Mouse (Mus musculus): ENCODE measurements at regions not wholly inside any gene's neighbourhood (a gene's known extent, or its start where the extent isn't known, plus 50 kb on each side); places are given as distances from the start of the nearest gene placed in this dataset.

DNA sequence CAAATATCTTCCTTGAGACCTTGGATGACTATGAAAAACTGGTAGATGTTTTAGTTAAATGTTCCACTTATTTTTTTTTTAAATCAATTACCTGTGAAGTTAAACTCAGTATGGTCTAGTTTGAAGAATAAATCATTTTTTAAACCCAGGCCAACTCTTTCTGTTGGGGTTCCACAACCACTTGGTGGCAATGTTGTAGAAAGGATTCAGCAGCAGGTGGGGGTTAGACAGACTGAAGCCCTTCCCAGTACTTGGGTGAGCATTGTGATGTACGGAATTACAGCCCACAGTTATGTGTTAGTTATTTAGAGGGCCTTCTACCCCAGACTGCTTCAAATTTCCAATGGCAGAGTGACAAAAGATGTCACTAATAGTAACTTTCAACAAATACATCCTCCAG, 375.0 kb downstream of the Pros1 start:
- Histone ChIP-seq H3K27me3 (ENCODE audit: control insufficient read depth, insufficient read depth, low read length) (no peaks in the 10 kb centered on the region), H3K4me1 (ENCODE audit: control insufficient read depth, insufficient read depth, low read length) (no peaks in the 10 kb centered on the region), H3K9me3 (ENCODE audit: control insufficient read depth, low read length) (no peaks in the 10 kb centered on the region), H3K27ac (ENCODE audit: low read depth, low read length) (no peak overlapping the region), H3K36me3 (ENCODE audit: control insufficient read depth, insufficient read depth, low read length) (no peaks in the 10 kb centered on the region), H3K9ac (replicated peaks; ENCODE audit: low read depth, low read length) (no peak overlapping the region), H3K4me3 (ENCODE audit: low read depth, low read length) (no peak overlapping the region), H3K4me2 (ENCODE audit: low read depth, low read length) (no peak overlapping the region)
- WGBS = 44% methylated on average over 1 of the region's 1 CpGs
- ATAC-seq (ENCODE audit: low read depth) = no peak

DNA sequence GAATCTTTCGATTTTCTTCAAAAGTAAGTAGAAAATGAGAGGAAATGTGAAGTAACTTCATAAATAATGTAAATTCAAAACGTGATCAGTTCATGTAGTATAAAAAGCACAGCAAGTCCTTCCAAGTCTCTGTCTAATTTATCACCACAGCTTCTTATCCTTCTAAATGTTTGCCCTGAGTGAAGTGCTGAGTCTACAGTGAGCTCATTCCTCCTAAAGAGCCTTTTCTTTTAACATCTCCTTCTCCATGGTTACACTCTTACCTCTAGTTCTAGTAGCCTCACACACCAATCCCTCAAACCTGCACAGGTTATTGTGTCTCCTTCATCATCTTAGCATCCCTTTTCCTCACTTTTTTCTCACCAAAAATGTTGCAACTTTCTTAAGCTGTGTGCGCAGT, 375.5 kb downstream of the Pros1 start:
- Histone ChIP-seq H3K36me3 (ENCODE audit: control insufficient read depth, insufficient read depth, low read length) (no peaks in the 10 kb centered on the region), H3K4me1 (ENCODE audit: control insufficient read depth, insufficient read depth, low read length) (no peaks in the 10 kb centered on the region), H3K27ac (ENCODE audit: low read depth, low read length) (no peak overlapping the region), H3K9me3 (ENCODE audit: control insufficient read depth, low read length) (no peaks in the 10 kb centered on the region), H3K9ac (replicated peaks; ENCODE audit: low read depth, low read length) (no peak overlapping the region), H3K4me2 (ENCODE audit: low read depth, low read length) (no peak overlapping the region), H3K4me3 (ENCODE audit: low read depth, low read length) (no peak overlapping the region), H3K27me3 (ENCODE audit: control insufficient read depth, insufficient read depth, low read length) (no peaks in the 10 kb centered on the region)
- 72% methylated on average over 3 of the region's 3 CpGs for WGBS
- no peak for ATAC-seq (ENCODE audit: low read depth)

DNA sequence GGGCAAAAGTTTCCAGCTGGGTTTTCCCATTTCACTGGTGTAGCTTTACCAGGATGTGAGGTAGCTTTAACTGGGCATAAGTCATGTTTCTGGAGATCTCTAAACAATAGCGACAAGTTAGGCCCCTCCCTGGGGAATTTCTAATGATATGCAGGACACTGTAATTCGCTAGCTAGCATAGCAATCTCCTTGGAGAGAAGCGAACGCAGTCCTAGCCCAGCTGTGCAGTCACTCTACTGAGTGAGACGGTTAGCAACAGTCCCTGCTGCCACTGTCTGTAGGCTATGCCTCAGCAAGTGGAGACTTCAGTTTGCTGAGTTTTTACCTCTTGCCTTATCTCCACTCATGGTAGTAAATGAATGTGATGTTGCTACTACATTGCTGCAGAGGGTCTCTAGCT, 416.1 kb downstream of the Pros1 start:
- Histone ChIP-seq H3K4me3 (ENCODE audit: low read depth, low read length) (no peak overlapping the region), H3K27ac (ENCODE audit: low read depth, low read length) (no peak overlapping the region), H3K27me3 (ENCODE audit: control insufficient read depth, insufficient read depth, low read length) (no peaks in the 10 kb centered on the region), H3K4me2 (ENCODE audit: low read depth, low read length) (no peak overlapping the region), H3K36me3 (ENCODE audit: control insufficient read depth, insufficient read depth, low read length) (no peaks in the 10 kb centered on the region), H3K9me3 (ENCODE audit: control insufficient read depth, low read length) (no peaks in the 10 kb centered on the region), H3K4me1 (ENCODE audit: control insufficient read depth, insufficient read depth, low read length) (no peaks in the 10 kb centered on the region), H3K9ac (replicated peaks; ENCODE audit: low read depth, low read length) (no peak overlapping the region)
- ATAC-seq (ENCODE audit: low read depth) = peak; percentile 83; the same call in 1 of the 2 replicates
- 22% methylated on average over 5 of the region's 5 CpGs for WGBS

GRCm38 (mm10) chr16:63277556-63277955, 423.4 kb downstream of the Pros1 start:
- Histone ChIP-seq H3K27ac (ENCODE audit: low read depth, low read length) (no peak overlapping the region), H3K9me3 (ENCODE audit: control insufficient read depth, low read length) (no peaks in the 10 kb centered on the region), H3K36me3 (ENCODE audit: control insufficient read depth, insufficient read depth, low read length) (no peaks in the 10 kb centered on the region), H3K4me3 (ENCODE audit: low read depth, low read length) (no peak overlapping the region), H3K9ac (replicated peaks; ENCODE audit: low read depth, low read length) (no peak overlapping the region), H3K4me2 (ENCODE audit: low read depth, low read length) (no peak overlapping the region), H3K27me3 (ENCODE audit: control insufficient read depth, insufficient read depth, low read length) (no peaks in the 10 kb centered on the region), H3K4me1 (ENCODE audit: control insufficient read depth, insufficient read depth, low read length) (no peaks in the 10 kb centered on the region)
- WGBS = 54% methylated on average over 1 of the region's 1 CpGs
- no peak for ATAC-seq (ENCODE audit: low read depth)

DNA sequence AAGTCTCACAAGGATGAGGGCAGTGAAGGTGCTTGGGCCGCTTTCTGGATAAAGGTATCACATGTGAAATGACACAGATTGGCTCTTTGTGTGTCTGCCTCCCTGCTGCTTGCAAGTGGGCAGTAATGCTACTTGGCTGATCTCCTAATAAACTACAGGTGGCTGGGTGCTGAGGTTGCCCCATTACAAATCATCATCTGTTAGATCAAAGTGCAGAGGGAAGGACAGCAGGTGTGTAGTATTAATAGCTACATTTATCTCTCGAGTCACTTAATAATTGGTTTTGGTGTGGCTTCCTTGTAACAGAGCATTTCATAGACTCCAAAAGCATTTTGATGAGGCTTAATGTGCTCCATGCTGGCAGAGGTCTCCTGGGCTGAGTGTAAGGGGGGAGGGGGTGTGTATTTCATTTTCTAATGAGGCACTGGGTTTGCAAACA, 424.2 kb downstream of the Pros1 start:
- H3K4me3 ChIP-seq (ENCODE audit: low read depth, low read length) = no peak overlapping the region
- ATAC-seq (ENCODE audit: low read depth) = peak; percentile 84; the same call in 1 of the 2 replicates
- WGBS = 43% methylated on average over 2 of the region's 2 CpGs

GRCm38 (mm10) chr16:63287655-63288054, 433.5 kb downstream of the Pros1 start:
- H3K36me3 ChIP-seq (ENCODE audit: control insufficient read depth, insufficient read depth, low read length) = no peaks in the 10 kb centered on the region
- no peaks in the 10 kb centered on the region for H3K27me3 ChIP-seq (ENCODE audit: control insufficient read depth, insufficient read depth, low read length)
- no peaks in the 10 kb centered on the region for H3K9me3 ChIP-seq (ENCODE audit: control insufficient read depth, low read length)
- H3K4me3 ChIP-seq (ENCODE audit: low read depth, low read length) = no peak overlapping the region
- no peaks in the 10 kb centered on the region for H3K4me1 ChIP-seq (ENCODE audit: control insufficient read depth, insufficient read depth, low read length)
- H3K9ac ChIP-seq (replicated peaks; ENCODE audit: low read depth, low read length) = no peak overlapping the region
- no peak overlapping the region for H3K27ac ChIP-seq (ENCODE audit: low read depth, low read length)
- no peak for ATAC-seq (ENCODE audit: low read depth)
- H3K4me2 ChIP-seq (ENCODE audit: low read depth, low read length) = no peak overlapping the region
- 85% methylated on average over 7 of the region's 7 CpGs for WGBS

More for the DNA sequence above, 424.2 kb downstream of the Pros1 start:
- Histone ChIP-seq H3K27me3 (ENCODE audit: control insufficient read depth, insufficient read depth, low read length) (no peaks in the 10 kb centered on the region), H3K4me1 (ENCODE audit: control insufficient read depth, insufficient read depth, low read length) (no peaks in the 10 kb centered on the region), H3K27ac (ENCODE audit: low read depth, low read length) (no peak overlapping the region), H3K36me3 (ENCODE audit: control insufficient read depth, insufficient read depth, low read length) (no peaks in the 10 kb centered on the region), H3K4me2 (ENCODE audit: low read depth, low read length) (no peak overlapping the region), H3K9ac (replicated peaks; ENCODE audit: low read depth, low read length) (no peak overlapping the region), H3K9me3 (ENCODE audit: control insufficient read depth, low read length) (no peaks in the 10 kb centered on the region)

DNA sequence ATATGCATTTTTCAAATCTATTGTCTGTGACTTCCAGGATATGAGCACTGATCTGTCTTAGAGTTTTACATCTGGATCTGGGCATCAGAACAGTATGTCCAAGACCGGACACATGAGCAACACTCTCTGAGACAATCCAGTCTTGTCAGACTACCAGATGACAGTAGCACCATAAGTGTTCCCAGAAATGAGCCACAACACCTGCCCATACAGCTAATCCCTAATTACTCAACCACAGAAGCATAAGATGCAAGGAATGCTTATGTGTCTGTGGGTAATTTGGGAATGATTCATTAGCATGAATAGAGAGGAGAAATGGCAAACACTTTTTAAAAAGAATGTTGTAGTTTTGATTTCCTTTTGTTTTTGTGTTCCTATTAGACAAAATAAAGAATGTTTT, 457.6 kb downstream of the Pros1 start:
- Histone ChIP-seq H3K9me3 (ENCODE audit: control insufficient read depth, low read length) (no peaks in the 10 kb centered on the region), H3K27me3 (ENCODE audit: control insufficient read depth, insufficient read depth, low read length) (no peaks in the 10 kb centered on the region), H3K4me2 (ENCODE audit: low read depth, low read length) (no peak overlapping the region), H3K4me3 (ENCODE audit: low read depth, low read length) (no peak overlapping the region), H3K27ac (ENCODE audit: low read depth, low read length) (no peak overlapping the region), H3K36me3 (ENCODE audit: control insufficient read depth, insufficient read depth, low read length) (no peaks in the 10 kb centered on the region), H3K9ac (replicated peaks; ENCODE audit: low read depth, low read length) (no peak overlapping the region), H3K4me1 (ENCODE audit: control insufficient read depth, insufficient read depth, low read length) (no peaks in the 10 kb centered on the region)
- ATAC-seq (ENCODE audit: low read depth) = no peak
- WGBS = 91% methylated on average over 1 of the region's 1 CpGs

GRCm38 (mm10) chr16:63313544-63313943, 459.4 kb downstream of the Pros1 start:
- Histone ChIP-seq H3K9ac (replicated peaks; ENCODE audit: low read depth, low read length) (no peak overlapping the region), H3K27me3 (ENCODE audit: control insufficient read depth, insufficient read depth, low read length) (no peaks in the 10 kb centered on the region), H3K27ac (ENCODE audit: low read depth, low read length) (no peak overlapping the region), H3K4me1 (ENCODE audit: control insufficient read depth, insufficient read depth, low read length) (no peaks in the 10 kb centered on the region), H3K4me2 (ENCODE audit: low read depth, low read length) (no peak overlapping the region), H3K4me3 (ENCODE audit: low read depth, low read length) (no peak overlapping the region), H3K36me3 (ENCODE audit: control insufficient read depth, insufficient read depth, low read length) (no peaks in the 10 kb centered on the region), H3K9me3 (ENCODE audit: control insufficient read depth, low read length) (no peaks in the 10 kb centered on the region)
- ATAC-seq (ENCODE audit: low read depth) = no peak
- 86% methylated on average over 1 of the region's 1 CpGs for WGBS

- no peak overlapping the region for H3K4me2 ChIP-seq (ENCODE audit: low read depth, low read length)
- H3K9me3 ChIP-seq (ENCODE audit: control insufficient read depth, low read length) = no peaks in the 10 kb centered on the region
- H3K4me3 ChIP-seq (ENCODE audit: low read depth, low read length) = no peak overlapping the region
- no peaks in the 10 kb centered on the region; the same call in 1 of the 2 replicates for H3K4me1 ChIP-seq (ENCODE audit: control insufficient read depth, insufficient read depth, low read length)
- H3K27ac ChIP-seq (ENCODE audit: low read depth, low read length) = no peak overlapping the region
- ATAC-seq (ENCODE audit: low read depth) = no peak
- 35% methylated on average over 5 of the region's 5 CpGs for WGBS
- no peaks in the 10 kb centered on the region for H3K27me3 ChIP-seq (ENCODE audit: control insufficient read depth, insufficient read depth, low read length)
- H3K9ac ChIP-seq (replicated peaks; ENCODE audit: low read depth, low read length) = no peak overlapping the region
- no peaks in the 10 kb centered on the region for H3K36me3 ChIP-seq (ENCODE audit: control insufficient read depth, insufficient read depth, low read length)
These were observed 465.5 kb downstream of the Pros1 start for GRCm38 (mm10) chr16:63319602-63320001.

Data from neural tube, embryonic 14.5 days (tissue).